Comparison of ENCODE assay signal across 21 mouse cellular contexts in the genomic region with DNA sequence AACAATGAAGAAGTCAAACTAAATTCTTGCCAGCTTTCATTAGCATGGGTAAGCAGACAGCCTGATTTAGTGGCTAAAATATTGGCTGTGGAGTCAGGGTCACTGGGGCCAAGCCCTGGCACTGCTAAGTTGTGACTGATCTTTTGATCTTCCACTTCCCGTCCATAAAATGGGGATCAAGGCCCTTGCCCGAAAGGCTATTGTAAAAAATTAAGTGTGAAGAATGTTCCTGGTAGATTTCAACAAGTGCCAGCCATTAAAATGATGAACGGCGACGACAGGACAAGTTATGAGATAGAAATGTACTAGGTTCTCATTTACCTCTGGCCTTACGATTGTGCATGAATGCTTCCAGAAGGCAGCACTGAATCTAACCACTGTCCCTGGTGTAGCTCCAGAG. TPM values are rescaled to one million over a fixed set of nuclear protein-coding genes. Genes with fewer than 3 reads are reported as not detected.
DNase-seq lines count a peak whose midpoint lies in the region; ATAC-seq and TF ChIP-seq lines count a peak whose summit lies in the region.
"Had no signal": no experiment of that assay in that cellular context is flagged by ENCODE, and none has a peak within 500 bp of the region (broad histone marks: within the 10 kb centered on the region; RNA-seq: fewer than 3 reads in every experiment).

No protein-coding gene starts in this region.

- intact Hi-C loops in heart, postnatal 36 days (cut with DNase I) = no loop called here

- WGBS in liver, adult 2 months = 65% methylated on average over 6 of the region's 6 CpGs
- WGBS in liver, postnatal 0 days (ENCODE audit: insufficient replicate concordance) = 80% methylated on average over 6 of the region's 6 CpGs

- peaks cover 29% of the 10 kb centered on the region for H3K36me3 ChIP-seq in liver, adult 2 months (ENCODE audit: control insufficient read depth, insufficient read depth, low read length)
- H3K36me3 ChIP-seq in liver, postnatal 0 days (replicated peaks; ENCODE audit: insufficient read depth, low read length) = peaks cover 59% of the 10 kb centered on the region
- H3K36me3 ChIP-seq: hindbrain, embryonic 10.5 days; midbrain, embryonic 10.5 days had no signal

- H3K27ac ChIP-seq in liver, adult 2 months (replicated peaks; ENCODE audit: insufficient read depth, low read depth, low read length) = no peak overlapping the region
- H3K27ac ChIP-seq in liver, postnatal 0 days (ENCODE audit: low read depth) = no peak overlapping the region
- H3K27ac ChIP-seq: hindbrain, embryonic 10.5 days; hindbrain, postnatal 0 days; layer of hippocampus, adult 2 months; liver, embryonic 15.5 days; macrophage; midbrain, embryonic 10.5 days had no signal

- no peak for ATAC-seq in liver, postnatal 0 days
- no peak for ATAC-seq in monocyte, adult 5-6 weeks (replicated peaks; ENCODE audit: insufficient number of reproducible peaks, low FRiP score, low TSS enrichment, poor library complexity, severe bottlenecking)
- ATAC-seq: forebrain, embryonic 14.5 days; hindbrain, postnatal 0 days; midbrain, embryonic 16.5 days had no signal

- TF ChIP-seq POLR2A in liver, adult 2 months (IDR thresholded peaks at IDR 0.05; ENCODE audit: extremely low read depth, insufficient read depth, low read length) = no peak

- H3K4me3 ChIP-seq in liver, adult 2 months (ENCODE audit: insufficient read depth, low read depth, low read length) = no peak overlapping the region
- H3K4me3 ChIP-seq in liver, postnatal 0 days (ENCODE audit: low read depth, low read length) = no peak overlapping the region
- H3K4me3 ChIP-seq: hindbrain, embryonic 10.5 days; layer of hippocampus, adult 2 months; liver, embryonic 15.5 days; midbrain, embryonic 10.5 days had no signal

- no peak for TF ChIP-seq EP300 in liver, postnatal 0 days (IDR thresholded peaks at IDR 0.05; ENCODE audit: low read depth)

- H3K4me2 ChIP-seq in liver, postnatal 0 days (ENCODE audit: low read depth, low read length) = no peak overlapping the region
- H3K4me2 ChIP-seq: liver, embryonic 15.5 days had no signal

- H3K27me3 ChIP-seq in liver, adult 2 months (ENCODE audit: control insufficient read depth, insufficient read depth, low read length) = no peaks in the 10 kb centered on the region
- no peaks in the 10 kb centered on the region for H3K27me3 ChIP-seq in liver, postnatal 0 days (ENCODE audit: insufficient read depth, low read length)
- H3K27me3 ChIP-seq: liver, embryonic 15.5 days had no signal

- no peaks in the 10 kb centered on the region; the same call in 1 of the 2 replicates for H3K79me2 ChIP-seq in liver, adult 2 months (ENCODE audit: control insufficient read depth, insufficient read depth, low read length)

- H3K4me1 ChIP-seq in liver, adult 2 months (ENCODE audit: control insufficient read depth, insufficient read depth, low read length) = no peaks in the 10 kb centered on the region
- no peaks in the 10 kb centered on the region for H3K4me1 ChIP-seq in liver, postnatal 0 days (ENCODE audit: insufficient read depth)
- H3K4me1 ChIP-seq: liver, embryonic 15.5 days had no signal

- DNase-seq in adrenal gland, adult 2 months = peak; percentile 63
- DNase-seq in adrenal gland, postnatal 4 days (ENCODE audit: low spot score in 2 of 2) = no peak
- DNase-seq in liver, adult 2 months (ENCODE audit: extremely low read depth, low read depth, low spot score) = peak; percentile 61
- DNase-seq in liver, postnatal 0 days = no peak
- peak; percentile 11 for DNase-seq in fat pad, adult 2 months (ENCODE audit: extremely low read depth, low read depth, low spot score)
- DNase-seq in yolk sac, embryonic 10.5 days (ENCODE audit: low spot score) = peak; percentile 29
- no peak for DNase-seq in heart, postnatal 36 days
- DNase-seq: cerebellum, adult 11 months; cerebellum, adult 9-11 months; kidney, adult 11 months; layer of hippocampus, postnatal 36 days; right cerebral cortex, postnatal 14 days had no signal

- TF ChIP-seq CTCF in liver, adult 2 months (IDR thresholded peaks at IDR 0.05; ENCODE audit: low read depth, low read length) = no peak
- TF ChIP-seq CTCF in liver, postnatal 0 days (IDR thresholded peaks at IDR 0.05; ENCODE audit: low read depth) = no peak

- H3K9ac ChIP-seq in liver, adult 2 months (ENCODE audit: low read depth, low read length) = no peak overlapping the region
- no peak overlapping the region for H3K9ac ChIP-seq in liver, postnatal 0 days (replicated peaks)
- H3K9ac ChIP-seq: liver, embryonic 15.5 days had no signal

- no peaks in the 10 kb centered on the region for H3K9me3 ChIP-seq in liver, postnatal 0 days (ENCODE audit: low read length)
- H3K9me3 ChIP-seq: hindbrain, embryonic 10.5 days; liver, embryonic 15.5 days; midbrain, embryonic 10.5 days had no signal

RNA-seq across cellular contexts. Expression of gene Tm9sf3, which starts 38.1 kb away (rescaled TPM):
- 100 to 1,000 TPM; 144 to 171 TPM for total RNA-seq in adrenal gland, adult 2 months (2021)
- 23.2 and 29.6 TPM in 2 replicates for polyA plus RNA-seq in adrenal gland, adult 2 months (2012; rRNA removed)
- 100 to 1,000 TPM; 163 to 170 TPM for total RNA-seq in adrenal gland, postnatal 4 days (2021)
- total RNA-seq in liver, adult 2 months (2014; rRNA removed) = 138 and 141 TPM in 2 replicates
- 41.7 and 47.2 TPM in 2 replicates for polyA plus RNA-seq in liver, adult 2 months (2012; rRNA removed)
- polyA plus RNA-seq in liver, postnatal 0 days (2015; fragmentation: Nextera tagmentation; extraction: Ambion mirVana) = 45.8 and 49.2 TPM in 2 replicates
- 280 to 327 TPM (median 321 TPM) in 3 replicates for total RNA-seq in monocyte, adult 5-6 weeks (2017)
- total RNA-seq in heart, postnatal 36 days (2021) = 10 to 100 TPM; 73.5 to 75.7 TPM

Comparison
In these comparisons a context has a peak if more than half of its experiments do, and no peak if none do; other contexts are left out.
1. DNase-seq: peak in adrenal gland, adult 2 months (single experiment), liver, adult 2 months (single experiment), fat pad, adult 2 months (single experiment) and yolk sac, embryonic 10.5 days (single experiment); none in adrenal gland, postnatal 4 days (0 of 2), liver, postnatal 0 days (single experiment) and heart, postnatal 36 days (0 of 2).